Mouse (Mus musculus): ENCODE data around the gene Uchl1. TPM values are rescaled to one million over a fixed set of nuclear protein-coding genes. Genes with fewer than 3 reads are reported as not detected.

Uchl1 gene
- polyA plus RNA-seq, 1 experiment from 2014 or later = 62.5 TPM

DNA sequence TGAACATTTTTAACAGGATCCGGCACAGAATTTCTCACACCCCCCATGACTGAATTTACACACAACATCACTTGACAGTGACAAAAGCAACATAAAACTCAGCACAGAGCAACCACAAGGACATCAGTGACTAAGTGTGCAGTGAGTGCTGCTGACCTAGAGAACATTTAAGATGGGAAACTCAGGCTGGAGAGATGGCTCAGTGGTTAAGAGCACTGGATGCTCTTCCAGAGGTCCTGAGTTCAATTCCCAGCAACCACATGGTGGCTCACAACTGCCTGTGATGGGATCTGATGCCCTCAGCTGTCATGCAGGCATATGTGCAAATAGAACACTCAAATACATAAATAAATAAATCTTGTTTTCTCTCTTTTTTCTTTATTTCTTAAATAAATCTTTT is 57.7 kb downstream of the Uchl1 start:
- DNase-seq (ENCODE audit: low spot score) = no peak
- TF ChIP-seq EP300 (optimal IDR thresholded peaks at IDR 0.05) (no peak), CTCF (IDR thresholded peaks at IDR 0.05; ENCODE audit: low read depth) (no peak)
- H3K4me1 ChIP-seq (replicated peaks; ENCODE audit: control insufficient read depth, insufficient read depth) = no peaks in the 10 kb centered on the region
- no peak overlapping the region for H3K4me3 ChIP-seq (ENCODE audit: low read depth, low read length)
- H3K27me3 ChIP-seq (ENCODE audit: control insufficient read depth, insufficient read depth, low read length) = no peaks in the 10 kb centered on the region
- no peak for ATAC-seq (ENCODE audit: low FRiP score, low TSS enrichment)
- 94% methylated on average over 1 of the region's 1 CpGs for WGBS
- no peak overlapping the region for H3K9ac ChIP-seq (ENCODE audit: low read length)
- H3K9me3 ChIP-seq (ENCODE audit: control insufficient read depth, low read length) = no peaks in the 10 kb centered on the region
- H3K4me2 ChIP-seq (replicated peaks; ENCODE audit: low read depth) = no peak overlapping the region
- no peaks in the 10 kb centered on the region for H3K36me3 ChIP-seq (ENCODE audit: control insufficient read depth, insufficient read depth, low read length)
- no peak overlapping the region for H3K27ac ChIP-seq (replicated peaks)

Other genes with a start within 250 kb of the Uchl1 start
- 16.8 and 18.3 TPM in 2 replicates for gene Apbb2, start 57.3 kb upstream of the Uchl1 start, polyA plus RNA-seq (2015; fragmentation: Nextera tagmentation; extraction: Ambion mirVana)
- 6.1 and 6.3 TPM in 2 replicates for gene Limch1, start 69.7 kb downstream of the Uchl1 start, polyA plus RNA-seq (2015; fragmentation: Nextera tagmentation; extraction: Ambion mirVana)